Mouse (Mus musculus) heart, embryonic 11.5 days (tissue): Measurements from ENCODE around the gene 4932415D10Rik. TPM values are rescaled to one million over a fixed set of nuclear protein-coding genes. Genes with fewer than 3 reads are reported as not detected.

ENCODE experiments used
- ATAC-seq: fragments of 200-750 bp; cut with Nextera tagmentation; replicated peaks from 2 replicates; pipeline ENCODE4 v1.8.0; 2017; ENCODE audit warnings: moderate library complexity; ENCODE audit not compliant: insufficient number of reproducible peaks, low FRiP score, low TSS enrichment
- H3K27ac ChIP-seq: fragments of 300-500 bp; sonication (generic); 2 replicates; pipeline ENCODE4 v1.5.1; 2014; ENCODE audit warnings: mild to moderate bottlenecking, low read depth, low read length
- H3K27me3 ChIP-seq: fragments of 300-500 bp; sonication (generic); 2 replicates; pipeline ENCODE4 v1.6.1; 2014; ENCODE audit warnings: mild to moderate bottlenecking, low read length, mixed read lengths; ENCODE audit not compliant: control insufficient read depth, insufficient read depth
- H3K36me3 ChIP-seq: fragments of 300-500 bp; sonication (generic); 2 replicates; pipeline ENCODE4 v1.6.1; 2014; ENCODE audit warnings: mild to moderate bottlenecking, low read length, moderate library complexity, mixed read lengths; ENCODE audit not compliant: control insufficient read depth, insufficient read depth
- H3K4me1 ChIP-seq: fragments of 300-500 bp; sonication (generic); 2 replicates; pipeline ENCODE4 v1.6.1; 2014; ENCODE audit warnings: low read length; ENCODE audit not compliant: control insufficient read depth, insufficient read depth
- H3K4me2 ChIP-seq: fragments of 300-500 bp; sonication (generic); 2 replicates; pipeline ENCODE4 v1.6.1; 2014; ENCODE audit warnings: mild to moderate bottlenecking, moderate library complexity
- H3K4me3 ChIP-seq: fragments of 300-500 bp; sonication (generic); 2 replicates; pipeline ENCODE4 v1.5.1; 2014; ENCODE audit warnings: low read depth, low read length
- H3K9ac ChIP-seq: fragments of 300-500 bp; sonication (generic); 2 replicates; pipeline ENCODE4 v1.6.1; 2014; ENCODE audit warnings: mild to moderate bottlenecking, low read depth, low read length, moderate library complexity
- H3K9me3 ChIP-seq: fragments of 300-500 bp; sonication (generic); replicated peaks from 2 replicates; pipeline ENCODE4 v1.6.1; 2016; ENCODE audit warnings: low read length; ENCODE audit not compliant: control insufficient read depth
- WGBS: fragments of 180-500 bp; shearing (Covaris S2); extraction: QIAGEN DNeasy Blood & Tissue Kit; methylation state at CpG from one replicate; pipeline ENCODE4 v1.1.7; 2014; ENCODE audit not compliant: insufficient replicate concordance; 5-methylcytosine and 5-hydroxymethylcytosine counted together
- polyA plus RNA-seq: library from polyadenylated mRNA; unstranded; fragments of >200 nt; fragmentation: Nextera tagmentation; extraction: Ambion mirVana; gene quantifications from 2 replicates; pipeline ENCODE4 v1.2.1, GENCODE M21; 2014

Gene 4932415D10Rik
- not detected in 2 replicates for polyA plus RNA-seq

GRCm38 (mm10) chr10:82316482-82316881, at the start of gene 4932415D10Rik:
Gene 4932415D10Rik (minus strand): TSS chr10:82316582.
- no peaks in the 10 kb centered on the region for H3K36me3 ChIP-seq
- H3K4me2 ChIP-seq, result no peak within 1 kb of the TSS
- H3K27ac ChIP-seq, result no peak within 1 kb of the TSS
- 0 out of 2 replicates have a peak, but pooled peaks cover 4% of the 10 kb centered on the region for H3K9me3 ChIP-seq
- no peak for ATAC-seq
- no peaks in the 10 kb centered on the region for H3K4me1 ChIP-seq
- no peak within 1 kb of the TSS for H3K9ac ChIP-seq
- H3K27me3 ChIP-seq, result no peaks in the 10 kb centered on the region
- H3K4me3 ChIP-seq, result no peak within 1 kb of the TSS
- WGBS, result 81% methylated on average over 1 of the region's 1 CpGs

- H3K4me3 ChIP-seq, result no peak overlapping the region
- no peak overlapping the region for H3K27ac ChIP-seq
- peaks cover 18% of the 10 kb centered on the region; the same call in 1 of the 2 replicates for H3K9me3 ChIP-seq
- no peaks in the 10 kb centered on the region for H3K27me3 ChIP-seq
- no peak overlapping the region for H3K4me2 ChIP-seq
- WGBS, result 85% methylated on average over 9 of the region's 9 CpGs
- no peaks in the 10 kb centered on the region for H3K4me1 ChIP-seq
- no peak overlapping the region for H3K9ac ChIP-seq
- no peak for ATAC-seq
- H3K36me3 ChIP-seq, result peaks cover 3% of the 10 kb centered on the region; the same call in 1 of the 2 replicates
Measured at GRCm38 (mm10) chr10:82361911-82362310, 45.5 kb upstream of the 4932415D10Rik start.

GRCm38 (mm10) chr10:82355401-82355800, 39.0 kb upstream of the 4932415D10Rik start:
- no peak for ATAC-seq
- Histone ChIP-seq H3K27ac (no peak overlapping the region), H3K36me3 (no peaks in the 10 kb centered on the region), H3K4me2 (no peak overlapping the region), H3K4me1 (no peaks in the 10 kb centered on the region), H3K4me3 (no peak overlapping the region), H3K9ac (no peak overlapping the region), H3K9me3 (0 out of 2 replicates have a peak, but pooled peaks cover 3% of the 10 kb centered on the region), H3K27me3 (no peaks in the 10 kb centered on the region)
- 92% methylated on average over 4 of the region's 4 CpGs for WGBS

GRCm38 (mm10) chr10:82354083-82355010, 38.0 kb upstream of the 4932415D10Rik start, which contains the start of gene Gm4924:
Gene Gm4924 (plus strand): TSS chr10:82354255.
- ATAC-seq, result peak; percentile 95
- 5% methylated on average over 33 of the region's 34 CpGs for WGBS

GRCm38 (mm10) chr10:82329826-82330225, 13.4 kb upstream of the 4932415D10Rik start:
- Histone ChIP-seq H3K4me2 (no peak overlapping the region), H3K27ac (no peak overlapping the region), H3K36me3 (no peaks in the 10 kb centered on the region), H3K4me1 (no peaks in the 10 kb centered on the region), H3K4me3 (no peak overlapping the region), H3K9me3 (0 out of 2 replicates have a peak, but pooled peaks cover 4% of the 10 kb centered on the region), H3K27me3 (no peaks in the 10 kb centered on the region), H3K9ac (no peak overlapping the region)
- WGBS, result 78% methylated on average over 5 of the region's 5 CpGs
- ATAC-seq, result no peak

More at GRCm38 (mm10) chr10:82354083-82355010, 38.0 kb upstream of the 4932415D10Rik start, which contains the start of gene Gm4924:
- Histone ChIP-seq H3K4me1 (no peaks in the 10 kb centered on the region), H3K36me3 (no peaks in the 10 kb centered on the region), H3K9me3 (0 out of 2 replicates have a peak, but pooled peaks cover 3% of the 10 kb centered on the region), H3K4me2 (peak within 1 kb of the TSS; percentile 58), H3K9ac (peak within 1 kb of the TSS; percentile 90), H3K4me3 (peak within 1 kb of the TSS; percentile 83), H3K27me3 (no peaks in the 10 kb centered on the region), H3K27ac (peak within 1 kb of the TSS; percentile 90)

GRCm38 (mm10) chr10:82320134-82320533, 3.8 kb upstream of the 4932415D10Rik start:
- Histone ChIP-seq H3K9ac (no peak overlapping the region), H3K4me3 (no peak overlapping the region), H3K4me1 (no peaks in the 10 kb centered on the region), H3K4me2 (no peak overlapping the region), H3K27ac (no peak overlapping the region), H3K9me3 (0 out of 2 replicates have a peak, but pooled peaks cover 4% of the 10 kb centered on the region), H3K36me3 (no peaks in the 10 kb centered on the region), H3K27me3 (no peaks in the 10 kb centered on the region)
- ATAC-seq, result no peak
- 47% methylated on average over 3 of the region's 3 CpGs for WGBS

GRCm38 (mm10) chr10:82296440-82296839, 19.9 kb downstream of the 4932415D10Rik start:
- 51% methylated on average over 2 of the region's 2 CpGs for WGBS

GRCm38 (mm10) chr10:82257331-82257730, 59.1 kb downstream of the 4932415D10Rik start:
- Histone ChIP-seq H3K27ac (no peak overlapping the region), H3K4me3 (no peak overlapping the region), H3K9me3 (peaks cover 8% of the 10 kb centered on the region), H3K9ac (no peak overlapping the region), H3K27me3 (no peaks in the 10 kb centered on the region), H3K4me2 (no peak overlapping the region), H3K4me1 (no peaks in the 10 kb centered on the region), H3K36me3 (no peaks in the 10 kb centered on the region)
- ATAC-seq, result no peak
- WGBS, result 76% methylated on average over 2 of the region's 2 CpGs

More at GRCm38 (mm10) chr10:82296440-82296839, 19.9 kb downstream of the 4932415D10Rik start:
- ATAC-seq, result no peak
- no peak overlapping the region for H3K27ac ChIP-seq
- H3K36me3 ChIP-seq, result no peaks in the 10 kb centered on the region
- no peaks in the 10 kb centered on the region for H3K4me1 ChIP-seq
- no peak overlapping the region for H3K4me3 ChIP-seq
- no peak overlapping the region for H3K9ac ChIP-seq
- no peaks in the 10 kb centered on the region for H3K27me3 ChIP-seq
- H3K4me2 ChIP-seq, result no peak overlapping the region
- H3K9me3 ChIP-seq, result no peaks in the 10 kb centered on the region; the same call in 1 of the 2 replicates
